Mouse (Mus musculus) adrenal gland (tissue): Measurements from ENCODE around the gene Itih5.

ENCODE experiments used
- intact Hi-C: fragments of 180-260 bp; cut with DNase I; formaldehyde crosslinking; loops from one replicate; pipeline ENCODE4 v1.15.1; 2025
- long read RNA-seq, 2 experiments: library from polyadenylated mRNA; unstranded; transcript quantifications; one replicate each; pipeline ENCODE4 v2.0.0; 2020; ENCODE audit warnings: borderline replicate concordance in 1 of 2; ENCODE audit not compliant: insufficient replicate concordance in 1 of 2

Gene Itih5
- long read RNA-seq, experiment 1, full-length matches to known transcripts: 32 of 43 reads
- long read RNA-seq, experiment 1, partial matches to known transcripts: 7 of 43 reads
- long read RNA-seq, experiment 1, other reads (novel, unspliced or antisense): 4 of 43 reads
- long read RNA-seq, experiment 2, full-length matches to known transcripts: 16 of 33 reads
- long read RNA-seq, experiment 2, partial matches to known transcripts: 10 of 33 reads
- long read RNA-seq, experiment 2, other reads (novel, unspliced or antisense): 7 of 33 reads

GRCm38 (mm10) chr2:10153201-10154075, at the start of gene Itih5:
Itih5 (plus strand) TSS chr2:10153571.
- intact Hi-C loops: no loop called here

GRCm38 (mm10) chr2:10108535-10109189, 44.7 kb upstream of the Itih5 start:
- intact Hi-C loops: no loop called here

GRCm38 (mm10) chr2:10118751-10119150, 34.6 kb upstream of the Itih5 start:
- intact Hi-C loops: no loop called here

GRCm38 (mm10) chr2:10119276-10119675, 34.1 kb upstream of the Itih5 start:
- intact Hi-C loops: no loop called here

GRCm38 (mm10) chr2:10121826-10122225, 31.5 kb upstream of the Itih5 start:
- intact Hi-C loops: no loop called here

GRCm38 (mm10) chr2:10126122-10126521, 27.2 kb upstream of the Itih5 start:
- intact Hi-C loops: no loop called here

GRCm38 (mm10) chr2:10127471-10127870, 25.9 kb upstream of the Itih5 start:
- intact Hi-C loops: no loop called here

GRCm38 (mm10) chr2:10128571-10128970, 24.8 kb upstream of the Itih5 start:
- intact Hi-C loops: no loop called here

GRCm38 (mm10) chr2:10130341-10130990, 22.9 kb upstream of the Itih5 start:
- intact Hi-C loops: no loop called here

- intact Hi-C loops: no loop called here
Measured at GRCm38 (mm10) chr2:10131296-10131695, 22.1 kb upstream of the Itih5 start, which contains the start of gene Itih2. Itih2 (minus strand) TSS chr2:10131396.

- intact Hi-C loops: no loop called here
Measured at GRCm38 (mm10) chr2:10132128-10132527, 21.2 kb upstream of the Itih5 start.

GRCm38 (mm10) chr2:10133941-10134340, 19.4 kb upstream of the Itih5 start:
- intact Hi-C loops: no loop called here

GRCm38 (mm10) chr2:10137320-10137719, 16.1 kb upstream of the Itih5 start:
- intact Hi-C loops: no loop called here

- intact Hi-C loops: loop anchor here (5.0 kb wide), 1 partner anchor 38 kb away; no protein-coding TSS in a partner anchor
Measured at GRCm38 (mm10) chr2:10140456-10140855, 12.9 kb upstream of the Itih5 start.

GRCm38 (mm10) chr2:10142472-10143454, 10.6 kb upstream of the Itih5 start:
- intact Hi-C loops: loop anchor here (2.0 to 5.0 kb wide), 2 partner anchors 40 to 146 kb away; no protein-coding TSS in a partner anchor

GRCm38 (mm10) chr2:10145514-10145913, 7.9 kb upstream of the Itih5 start:
- intact Hi-C loops: no loop called here

GRCm38 (mm10) chr2:10147176-10147575, 6.2 kb upstream of the Itih5 start:
- intact Hi-C loops: no loop called here

GRCm38 (mm10) chr2:10152590-10152989, 781 bp upstream of the Itih5 start:
- intact Hi-C loops: no loop called here

- intact Hi-C loops: no loop called here
Measured at GRCm38 (mm10) chr2:10157184-10157583, 3.8 kb downstream of the Itih5 start.

GRCm38 (mm10) chr2:10162011-10162410, 8.6 kb downstream of the Itih5 start:
- intact Hi-C loops: no loop called here
